Mouse (Mus musculus): ENCODE measurements at regions not wholly inside any gene's neighbourhood (a gene's known extent, or its start where the extent isn't known, plus 50 kb on each side); places are given as distances from the start of the nearest gene placed in this dataset.

- Histone ChIP-seq H3K27ac (ENCODE audit: low read length) (no peak overlapping the region), H3K4me1 (ENCODE audit: insufficient read depth, low read length) (no peaks in the 10 kb centered on the region), H3K4me2 (replicated peaks; ENCODE audit: low read depth, low read length) (no peak overlapping the region), H3K9ac (replicated peaks; ENCODE audit: low read length) (no peak overlapping the region), H3K9me3 (ENCODE audit: low read length) (peaks cover 3% of the 10 kb centered on the region; the same call in 1 of the 2 replicates), H3K27me3 (ENCODE audit: insufficient read depth, low read length) (no peaks in the 10 kb centered on the region), H3K36me3 (ENCODE audit: insufficient read depth, low read length) (no peaks in the 10 kb centered on the region), H3K4me3 (ENCODE audit: low read length) (no peak overlapping the region)
- WGBS: 30% methylated on average over 3 of the region's 3 CpGs
- 0 out of 2 replicates have a peak, but pooled peaks have one; percentile 18 for ATAC-seq (ENCODE audit: low FRiP score, low TSS enrichment)
Measured at GRCm38 (mm10) chr4:142340057-142340456, 100.9 kb upstream of the Kazn start.

- Histone ChIP-seq H3K9me3 (ENCODE audit: low read length) (peaks cover 3% of the 10 kb centered on the region; the same call in 1 of the 2 replicates), H3K36me3 (ENCODE audit: insufficient read depth, low read length) (no peaks in the 10 kb centered on the region), H3K4me1 (ENCODE audit: insufficient read depth, low read length) (no peaks in the 10 kb centered on the region), H3K4me2 (replicated peaks; ENCODE audit: low read depth, low read length) (no peak overlapping the region), H3K27me3 (ENCODE audit: insufficient read depth, low read length) (no peaks in the 10 kb centered on the region), H3K9ac (replicated peaks; ENCODE audit: low read length) (no peak overlapping the region), H3K4me3 (ENCODE audit: low read length) (no peak overlapping the region), H3K27ac (ENCODE audit: low read length) (no peak overlapping the region)
- no peak for ATAC-seq (ENCODE audit: low FRiP score, low TSS enrichment)
- 92% methylated on average over 8 of the region's 8 CpGs for WGBS
Measured at GRCm38 (mm10) chr4:142337701-142338100, 98.5 kb upstream of the Kazn start.

DNA sequence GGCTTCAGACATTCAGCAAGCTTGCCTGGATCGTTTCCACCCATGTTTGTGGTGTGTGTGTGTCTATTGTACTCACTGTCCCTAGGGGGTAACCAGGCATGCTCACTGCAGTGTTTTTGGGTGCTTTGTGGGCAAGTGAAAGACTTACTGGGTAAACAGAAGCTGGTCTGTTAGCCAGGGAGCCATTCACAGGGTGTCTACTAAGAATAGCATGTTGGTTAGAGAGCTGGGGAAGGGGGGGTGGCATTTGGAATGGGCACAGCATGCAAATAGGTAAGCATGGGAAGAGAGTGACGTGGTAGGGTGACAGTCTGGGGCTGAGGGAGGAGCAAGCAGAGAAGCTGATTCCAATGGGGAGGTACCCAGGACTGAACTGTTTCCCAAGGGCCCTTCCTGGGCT is 97.7 kb upstream of the Kazn start:
- peaks cover 3% of the 10 kb centered on the region; the same call in 1 of the 2 replicates for H3K9me3 ChIP-seq (ENCODE audit: low read length)
- no peaks in the 10 kb centered on the region for H3K27me3 ChIP-seq (ENCODE audit: insufficient read depth, low read length)
- 65% methylated on average over 2 of the region's 2 CpGs for WGBS
- no peak for ATAC-seq (ENCODE audit: low FRiP score, low TSS enrichment)
- H3K27ac ChIP-seq (ENCODE audit: low read length): no peak overlapping the region
- H3K36me3 ChIP-seq (ENCODE audit: insufficient read depth, low read length): no peaks in the 10 kb centered on the region
- no peaks in the 10 kb centered on the region for H3K4me1 ChIP-seq (ENCODE audit: insufficient read depth, low read length)
- H3K4me3 ChIP-seq (ENCODE audit: low read length): no peak overlapping the region
- no peak overlapping the region for H3K9ac ChIP-seq (replicated peaks; ENCODE audit: low read length)
- no peak overlapping the region for H3K4me2 ChIP-seq (replicated peaks; ENCODE audit: low read depth, low read length)

DNA sequence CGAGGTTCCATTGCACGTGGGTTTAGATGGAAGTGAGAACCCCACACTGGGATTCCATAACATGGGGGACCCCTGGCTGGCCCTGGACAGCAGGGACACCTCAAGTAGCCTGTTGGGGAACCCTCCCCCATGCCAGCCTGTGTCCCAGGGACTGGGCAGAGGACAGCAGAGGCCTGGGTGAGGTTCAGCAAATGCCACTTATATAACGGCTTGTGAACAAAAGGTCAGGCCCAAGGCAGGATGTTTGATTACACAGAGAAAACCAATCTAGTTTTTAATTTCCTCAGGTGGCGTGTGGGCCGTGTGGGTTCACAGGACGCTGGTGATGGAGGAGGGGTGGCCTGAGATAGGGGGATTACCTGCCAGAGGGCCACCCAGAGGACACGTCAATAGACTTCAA is 94.9 kb upstream of the Kazn start:
- no peaks in the 10 kb centered on the region for H3K4me1 ChIP-seq (ENCODE audit: insufficient read depth, low read length)
- H3K4me3 ChIP-seq (ENCODE audit: low read length): no peak overlapping the region
- H3K9ac ChIP-seq (replicated peaks; ENCODE audit: low read length): no peak overlapping the region
- peaks cover 13% of the 10 kb centered on the region; the same call in 1 of the 2 replicates for H3K9me3 ChIP-seq (ENCODE audit: low read length)
- WGBS: 52% methylated on average over 7 of the region's 7 CpGs
- no peaks in the 10 kb centered on the region for H3K36me3 ChIP-seq (ENCODE audit: insufficient read depth, low read length)
- no peak overlapping the region for H3K27ac ChIP-seq (ENCODE audit: low read length)
- H3K27me3 ChIP-seq (ENCODE audit: insufficient read depth, low read length): no peaks in the 10 kb centered on the region
- no peak for ATAC-seq (ENCODE audit: low FRiP score, low TSS enrichment)
- H3K4me2 ChIP-seq (replicated peaks; ENCODE audit: low read depth, low read length): no peak overlapping the region

- Histone ChIP-seq H3K4me1 (ENCODE audit: insufficient read depth, low read length) (no peaks in the 10 kb centered on the region), H3K4me2 (replicated peaks; ENCODE audit: low read depth, low read length) (no peak overlapping the region), H3K27ac (ENCODE audit: low read length) (no peak overlapping the region), H3K4me3 (ENCODE audit: low read length) (no peak overlapping the region), H3K27me3 (ENCODE audit: insufficient read depth, low read length) (no peaks in the 10 kb centered on the region), H3K9me3 (ENCODE audit: low read length) (peaks cover 10% of the 10 kb centered on the region; the same call in 1 of the 2 replicates), H3K9ac (replicated peaks; ENCODE audit: low read length) (no peak overlapping the region), H3K36me3 (ENCODE audit: insufficient read depth, low read length) (no peaks in the 10 kb centered on the region)
- no peak for ATAC-seq (ENCODE audit: low FRiP score, low TSS enrichment)
- 92% methylated on average over 3 of the region's 3 CpGs for WGBS
Measured at GRCm38 (mm10) chr4:142330599-142330998, 91.4 kb upstream of the Kazn start.

DNA sequence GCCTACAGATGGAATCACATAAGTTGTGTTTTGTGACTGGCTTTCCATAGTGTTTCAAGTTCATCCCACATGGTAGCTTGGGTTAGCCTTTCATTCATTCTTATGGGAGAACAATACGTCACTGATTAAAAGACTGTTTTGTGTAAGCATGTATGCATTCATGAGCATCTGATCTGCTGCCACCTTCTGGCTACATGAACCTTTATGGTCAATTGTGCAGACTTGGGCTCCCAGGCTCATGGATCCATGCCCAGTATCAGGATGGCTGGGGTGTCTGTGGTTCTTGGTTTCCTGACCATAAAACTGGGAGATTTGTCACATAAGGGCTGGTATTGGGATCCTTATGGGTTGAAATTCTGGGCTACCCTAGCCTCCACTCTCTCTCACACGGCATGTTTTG is 90.4 kb upstream of the Kazn start:
- 88% methylated on average over 2 of the region's 2 CpGs for WGBS
- Histone ChIP-seq H3K27ac (ENCODE audit: low read length) (no peak overlapping the region), H3K4me2 (replicated peaks; ENCODE audit: low read depth, low read length) (no peak overlapping the region), H3K4me1 (ENCODE audit: insufficient read depth, low read length) (no peaks in the 10 kb centered on the region), H3K36me3 (ENCODE audit: insufficient read depth, low read length) (no peaks in the 10 kb centered on the region), H3K9me3 (ENCODE audit: low read length) (peaks cover 10% of the 10 kb centered on the region; the same call in 1 of the 2 replicates), H3K27me3 (ENCODE audit: insufficient read depth, low read length) (no peaks in the 10 kb centered on the region), H3K9ac (replicated peaks; ENCODE audit: low read length) (no peak overlapping the region), H3K4me3 (ENCODE audit: low read length) (no peak overlapping the region)
- no peak for ATAC-seq (ENCODE audit: low FRiP score, low TSS enrichment)

- ATAC-seq (ENCODE audit: low FRiP score, low TSS enrichment): no peak
Measured at GRCm38 (mm10) chr4:142326511-142326910, 87.3 kb upstream of the Kazn start.

GRCm38 (mm10) chr4:142321209-142321863 is 82.1 kb upstream of the Kazn start:
- no peak overlapping the region for H3K9ac ChIP-seq (replicated peaks; ENCODE audit: low read length)
- H3K4me2 ChIP-seq (replicated peaks; ENCODE audit: low read depth, low read length): no peak overlapping the region
- H3K36me3 ChIP-seq (ENCODE audit: insufficient read depth, low read length): no peaks in the 10 kb centered on the region
- H3K4me3 ChIP-seq (ENCODE audit: low read length): no peak overlapping the region
- peak; percentile 81 for ATAC-seq (ENCODE audit: low FRiP score, low TSS enrichment)
- peaks cover 17% of the 10 kb centered on the region for H3K4me1 ChIP-seq (ENCODE audit: insufficient read depth, low read length)
- 24% methylated on average over 14 of the region's 14 CpGs for WGBS
- no peaks in the 10 kb centered on the region for H3K27me3 ChIP-seq (ENCODE audit: insufficient read depth, low read length)
- no peaks in the 10 kb centered on the region; the same call in 1 of the 2 replicates for H3K9me3 ChIP-seq (ENCODE audit: low read length)
- peak overlapping the region; percentile 45; the same call in 1 of the 2 replicates for H3K27ac ChIP-seq (ENCODE audit: low read length)

More at GRCm38 (mm10) chr4:142326511-142326910, 87.3 kb upstream of the Kazn start:
- Histone ChIP-seq H3K4me1 (ENCODE audit: insufficient read depth, low read length) (peaks cover 5% of the 10 kb centered on the region; the same call in 1 of the 2 replicates), H3K9me3 (ENCODE audit: low read length) (peaks cover 10% of the 10 kb centered on the region; the same call in 1 of the 2 replicates), H3K36me3 (ENCODE audit: insufficient read depth, low read length) (no peaks in the 10 kb centered on the region), H3K27me3 (ENCODE audit: insufficient read depth, low read length) (no peaks in the 10 kb centered on the region), H3K27ac (ENCODE audit: low read length) (no peak overlapping the region), H3K9ac (replicated peaks; ENCODE audit: low read length) (no peak overlapping the region), H3K4me2 (replicated peaks; ENCODE audit: low read depth, low read length) (no peak overlapping the region), H3K4me3 (ENCODE audit: low read length) (no peak overlapping the region)
- 63% methylated on average over 5 of the region's 5 CpGs for WGBS

DNA sequence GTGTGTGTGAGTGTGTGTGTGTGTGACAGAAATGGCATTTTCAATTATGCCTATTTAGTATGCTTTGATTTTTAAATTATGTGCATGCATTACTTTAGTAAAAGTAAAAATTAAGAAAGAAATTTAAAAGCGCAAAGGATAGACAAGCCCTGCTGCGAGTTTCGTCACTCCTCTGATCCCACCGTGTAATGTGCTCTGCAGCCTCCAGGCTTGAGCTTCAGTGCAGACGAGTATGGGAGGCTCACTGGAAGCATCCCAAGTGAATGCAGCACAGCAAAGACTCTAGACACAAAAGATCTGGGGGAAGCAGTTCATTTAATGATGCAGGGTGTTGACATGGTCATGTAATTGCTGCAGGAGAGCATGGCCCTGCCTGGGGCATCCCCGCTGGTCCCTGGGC is 71.1 kb upstream of the Kazn start:
- H3K27ac ChIP-seq (ENCODE audit: low read length): no peak overlapping the region
- no peak for ATAC-seq (ENCODE audit: low FRiP score, low TSS enrichment)
- no peaks in the 10 kb centered on the region for H3K36me3 ChIP-seq (ENCODE audit: insufficient read depth, low read length)
- no peak overlapping the region for H3K4me2 ChIP-seq (replicated peaks; ENCODE audit: low read depth, low read length)
- no peak overlapping the region for H3K4me3 ChIP-seq (ENCODE audit: low read length)
- H3K9ac ChIP-seq (replicated peaks; ENCODE audit: low read length): no peak overlapping the region
- H3K27me3 ChIP-seq (ENCODE audit: insufficient read depth, low read length): no peaks in the 10 kb centered on the region
- H3K4me1 ChIP-seq (ENCODE audit: insufficient read depth, low read length): peaks cover 6% of the 10 kb centered on the region
- H3K9me3 ChIP-seq (ENCODE audit: low read length): peaks cover 12% of the 10 kb centered on the region; the same call in 1 of the 2 replicates
- WGBS: 92% methylated on average over 6 of the region's 6 CpGs

DNA sequence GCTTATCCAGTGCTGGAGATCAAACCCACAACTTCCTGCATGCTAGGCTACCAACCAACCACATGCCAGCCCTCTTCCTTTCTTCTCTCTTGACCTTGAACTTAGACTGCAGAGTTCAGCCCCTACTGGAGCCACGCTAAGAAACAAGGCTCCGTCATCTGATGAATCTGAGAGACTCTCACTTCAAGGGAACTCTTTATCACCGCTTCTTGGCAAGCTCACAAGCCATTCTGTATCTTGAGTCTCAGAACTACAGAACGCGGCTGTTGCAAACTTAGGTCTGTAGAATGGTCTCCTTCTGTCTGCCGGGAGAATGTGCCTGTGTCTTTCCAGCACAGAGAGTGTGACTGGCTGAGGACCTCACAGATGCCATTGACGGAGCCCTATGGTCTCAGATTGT is 69.1 kb upstream of the Kazn start:
- H3K9me3 ChIP-seq (ENCODE audit: low read length): peaks cover 12% of the 10 kb centered on the region; the same call in 1 of the 2 replicates
- 59% methylated on average over 7 of the region's 7 CpGs for WGBS
- H3K27me3 ChIP-seq (ENCODE audit: insufficient read depth, low read length): no peaks in the 10 kb centered on the region
- ATAC-seq (ENCODE audit: low FRiP score, low TSS enrichment): no peak
- no peak overlapping the region for H3K9ac ChIP-seq (replicated peaks; ENCODE audit: low read length)
- no peak overlapping the region for H3K4me2 ChIP-seq (replicated peaks; ENCODE audit: low read depth, low read length)
- peaks cover 6% of the 10 kb centered on the region for H3K4me1 ChIP-seq (ENCODE audit: insufficient read depth, low read length)
- no peak overlapping the region for H3K27ac ChIP-seq (ENCODE audit: low read length)
- no peaks in the 10 kb centered on the region for H3K36me3 ChIP-seq (ENCODE audit: insufficient read depth, low read length)
- no peak overlapping the region for H3K4me3 ChIP-seq (ENCODE audit: low read length)

Data from kidney, embryonic 16.5 days (tissue).